Mouse (Mus musculus) erythroblast, embryonic 14.5 days (primary cell): ENCODE data around the gene Ciz1.

Source experiments
- GATA1 ChIP-seq: IDR thresholded peaks from 2 replicates; pipeline ENCODE4 v1.6.1; 2012; ENCODE audit warnings: low read length, inconsistent platforms, mixed read lengths
- TAL1 ChIP-seq: IDR thresholded peaks from 3 replicates; pipeline ENCODE4 v1.6.1; 2012; ENCODE audit warnings: low read length, inconsistent platforms, mixed read lengths

GRCm38 (mm10) chr2:32344598-32345321 is 7.4 kb upstream of the Ciz1 start:
- TF ChIP-seq TAL1 (no peak), GATA1 (no peak)
